Comparison of ENCODE assay signal across 15 mouse cellular contexts in the genomic region with DNA sequence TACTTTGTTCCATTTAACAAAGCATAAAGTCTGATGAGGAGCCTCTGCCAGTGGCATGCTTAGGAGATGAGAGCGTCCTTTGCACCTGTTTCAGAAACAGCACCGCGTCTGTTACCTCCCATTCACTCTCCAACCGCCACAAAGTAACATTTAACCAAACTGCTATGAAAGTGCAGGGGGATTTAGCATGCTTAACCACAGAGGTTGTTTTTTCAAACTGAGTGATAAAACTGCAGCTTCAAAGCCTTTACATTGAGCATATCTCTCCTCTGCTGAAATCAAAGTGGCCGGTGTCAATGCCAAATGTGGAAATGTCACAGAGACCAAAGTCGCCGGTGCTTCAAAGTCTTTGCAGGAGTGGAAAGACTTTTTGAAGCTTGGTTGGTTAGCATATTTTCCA. TPM values are rescaled to one million over a fixed set of nuclear protein-coding genes. Genes with fewer than 3 reads are reported as not detected.
A peak's percentile ranks its signal among the peaks of the same experiment; 100 is the strongest.
DNase-seq lines count a peak whose midpoint lies in the region; TF ChIP-seq lines count a peak whose summit lies in the region.
"Had no signal": no experiment of that assay in that cellular context is flagged by ENCODE, and none has a peak within 500 bp of the region (broad histone marks: within the 10 kb centered on the region; RNA-seq: fewer than 3 reads in every experiment).

No protein-coding gene starts in this region.

- no peaks in the 10 kb centered on the region for H3K27me3 ChIP-seq in limb, embryonic 10.5 days (ENCODE audit: low read depth, poor library complexity, severe bottlenecking)
- H3K27me3 ChIP-seq: hindbrain, embryonic 13.5 days; limb, embryonic 15.5 days had no signal

- no peaks in the 10 kb centered on the region for H3K9me3 ChIP-seq in limb, embryonic 10.5 days (replicated peaks)
- H3K9me3 ChIP-seq: embryonic facial prominence, embryonic 10.5 days; hindbrain, embryonic 13.5 days; limb, embryonic 15.5 days had no signal

- H3K27ac ChIP-seq in limb, embryonic 10.5 days: no peak overlapping the region
- no peak overlapping the region for H3K27ac ChIP-seq in layer of hippocampus, adult 2 months
- H3K27ac ChIP-seq: embryonic facial prominence, embryonic 10.5 days; hindbrain, embryonic 13.5 days; kidney, postnatal 0 days; limb, embryonic 15.5 days had no signal

- TF ChIP-seq CTCF in layer of hippocampus, adult 2 months (conservative IDR thresholded peaks at IDR 0.05): no peak

- WGBS in limb, embryonic 10.5 days: 76% methylated on average over 7 of the region's 7 CpGs

- H3K36me3 ChIP-seq in limb, embryonic 10.5 days: no peaks in the 10 kb centered on the region
- H3K36me3 ChIP-seq: embryonic facial prominence, embryonic 10.5 days; hindbrain, embryonic 13.5 days; limb, embryonic 15.5 days had no signal

- intact Hi-C loops in heart, postnatal 36 days (cut with DNase I): loop anchor here (5.0 kb wide), 1 partner anchor 38 kb away; the partner anchor contains the start of gene Il6st

- H3K4me3 ChIP-seq in limb, embryonic 10.5 days: no peak overlapping the region
- H3K4me3 ChIP-seq in layer of hippocampus, adult 2 months: no peak overlapping the region
- H3K4me3 ChIP-seq: embryonic facial prominence, embryonic 10.5 days; hindbrain, embryonic 13.5 days; limb, embryonic 15.5 days had no signal

- no peaks in the 10 kb centered on the region for H3K4me1 ChIP-seq in limb, embryonic 10.5 days
- H3K4me1 ChIP-seq: hindbrain, embryonic 13.5 days had no signal

- DNase-seq in heart, adult 11 months: peak; percentile 29
- no peak for DNase-seq in heart, postnatal 36 days
- peak; percentile 45 to 49 for DNase-seq in spleen, postnatal 36 days (ENCODE audit: low spot score in 2 of 2)
- no peak for DNase-seq in spleen, postnatal 14 days (ENCODE audit: low spot score in 2 of 2)
- DNase-seq in limb, embryonic 10.5 days (ENCODE audit: low spot score): peak; percentile 18
- peak; percentile 61 to 78 for DNase-seq in thymus, postnatal 36 days
- DNase-seq in layer of hippocampus, adult 2 months (ENCODE audit: low spot score in 2 of 2): no peak
- DNase-seq in liver: no peak
- DNase-seq: cerebellum, adult 2 months; midbrain, embryonic 14.5 days; right cerebral cortex, postnatal 4 days had no signal

RNA-seq across cellular contexts. Expression of gene Il6st, which starts 39.2 kb away (rescaled TPM):
- 100 to 1,000 TPM; 203 to 252 TPM for total RNA-seq in heart, postnatal 36 days (2021)
- 16.1 and 21.3 TPM in 2 replicates for polyA plus RNA-seq in limb, embryonic 10.5 days (2016; fragmentation: Nextera tagmentation; extraction: Ambion mirVana)
- total RNA-seq in layer of hippocampus, adult 2 months (2021): 10 to 100 TPM; 73.0 to 76.5 TPM

Comparison
In these comparisons a context has a peak if more than half of its experiments do, and no peak if none do; other contexts are left out.
1. DNase-seq: peak in heart, adult 11 months (single experiment), spleen, postnatal 36 days (2 of 2), limb, embryonic 10.5 days (single experiment) and thymus, postnatal 36 days (2 of 2); none in heart, postnatal 36 days (0 of 2), spleen, postnatal 14 days (0 of 2), layer of hippocampus, adult 2 months (0 of 2) and liver (single experiment).